Mouse (Mus musculus) CH12.LX (cell line): Measurements from ENCODE around the gene Trim40. TPM values are rescaled to one million over a fixed set of nuclear protein-coding genes. Genes with fewer than 3 reads are reported as not detected.

Experiments
- DNase-seq: peaks from one replicate; pipeline ENCODE4 v3.0.0-alpha.2; 2013; ENCODE audit errors: extremely low read depth
- H3K27ac ChIP-seq: 2 replicates; pipeline ENCODE4 v1.5.1; 2012; ENCODE audit warnings: low read depth, mild to moderate bottlenecking, control low read depth, moderate library complexity; ENCODE audit not compliant: insufficient read depth
- H3K27me3 ChIP-seq: replicated peaks from 2 replicates; pipeline ENCODE3; 2012; ENCODE audit warnings: inconsistent platforms
- H3K36me3 ChIP-seq, 2 experiments: replicated peaks in 1 of 2; 2 replicates each; pipeline versions ENCODE3 to v1.6.1; 2012; ENCODE audit warnings: inconsistent platforms in 1 of 2, low read length in 1 of 2, mild to moderate bottlenecking in 1 of 2, mixed read lengths in 1 of 2, moderate library complexity in 1 of 2; ENCODE audit not compliant: control insufficient read depth in 1 of 2, insufficient read depth in 1 of 2
- H3K4me1 ChIP-seq, 2 experiments: 2 replicates each; pipeline ENCODE4 v1.6.1; 2012; ENCODE audit warnings: inconsistent platforms in 1 of 2, moderate library complexity in 1 of 2; ENCODE audit not compliant: insufficient read depth in 2 of 2, control insufficient read depth in 1 of 2
- H3K4me2 ChIP-seq: 2 replicates; pipeline ENCODE4 v1.6.1; 2012; ENCODE audit warnings: low read depth, mild to moderate bottlenecking, control low read depth; ENCODE audit not compliant: poor library complexity, insufficient read depth, severe bottlenecking
- H3K4me3 ChIP-seq, 3 experiments: fragments of 150-350 bp in 1 of 3; sonication (generic) in 1 of 3; replicated peaks in 1 of 3; 2 replicates each; pipeline versions ENCODE3 to v1.5.1; 2011 to 2012; ENCODE audit warnings: low read depth in 2 of 3, low read length in 2 of 3, mild to moderate bottlenecking in 2 of 3, moderate library complexity in 2 of 3, control low read depth in 1 of 3, improper control_type of control experiment in 1 of 3, inconsistent platforms in 1 of 3, mixed read lengths in 1 of 3; ENCODE audit not compliant: poor library complexity in 1 of 3
- H3K79me2 ChIP-seq: replicated peaks from 2 replicates; pipeline ENCODE4 v1.6.1; 2012; ENCODE audit warnings: mild to moderate bottlenecking, moderate library complexity; ENCODE audit not compliant: control insufficient read depth, poor library complexity, insufficient read depth, severe bottlenecking; ENCODE audit errors: extremely low read depth
- H3K9ac ChIP-seq: 2 replicates; pipeline ENCODE4 v1.6.1; 2012; ENCODE audit warnings: low read depth, mild to moderate bottlenecking, control low read depth, moderate library complexity; ENCODE audit not compliant: insufficient read depth
- H3K9me3 ChIP-seq: replicated peaks from 2 replicates; pipeline ENCODE3; 2012; ENCODE audit warnings: low read length, inconsistent platforms, mixed read lengths
- BHLHE40 ChIP-seq: IDR thresholded peaks from 2 replicates; pipeline ENCODE4 v1.6.1; 2011; ENCODE audit warnings: mild to moderate bottlenecking, low read depth, low read length, improper control_type of control experiment
- CHD1 ChIP-seq: IDR thresholded peaks from 2 replicates; pipeline ENCODE4 v1.6.1; 2012; ENCODE audit warnings: low read depth, low read length, improper control_type of control experiment, inconsistent platforms
- CHD2 ChIP-seq: IDR thresholded peaks from 2 replicates; pipeline ENCODE4 v1.6.1; 2011; ENCODE audit warnings: low read length, improper control_type of control experiment
- EP300 ChIP-seq: IDR thresholded peaks from 2 replicates; pipeline ENCODE4 v1.6.1; 2011; ENCODE audit warnings: low read length, improper control_type of control experiment
- ETS1 ChIP-seq: conservative IDR thresholded peaks from 2 replicates; pipeline ENCODE4 v1.6.1; 2012; ENCODE audit warnings: low read depth, mild to moderate bottlenecking, inconsistent platforms, low read length, improper control_type of control experiment, moderate library complexity
- JUND ChIP-seq: conservative IDR thresholded peaks from 2 replicates; pipeline ENCODE4 v1.6.1; 2011; ENCODE audit warnings: low read depth, low read length, improper control_type of control experiment
- MAX ChIP-seq: IDR thresholded peaks from 2 replicates; pipeline ENCODE4 v1.6.1; 2011; ENCODE audit warnings: low read length, improper control_type of control experiment
- MAZ ChIP-seq: IDR thresholded peaks from 2 replicates; pipeline ENCODE4 v1.6.1; 2012; ENCODE audit warnings: low read depth, mild to moderate bottlenecking, inconsistent platforms, low read length, improper control_type of control experiment, moderate library complexity
- NRF1 ChIP-seq: IDR thresholded peaks from 2 replicates; pipeline ENCODE4 v1.6.1; 2014; ENCODE audit warnings: low read depth, mild to moderate bottlenecking, inconsistent platforms, low read length, improper control_type of control experiment, moderate library complexity
- PAX5 ChIP-seq: IDR thresholded peaks from 2 replicates; pipeline ENCODE4 v1.6.1; 2012; ENCODE audit warnings: low read length, inconsistent platforms, mixed read lengths
- POLR2A ChIP-seq: IDR thresholded peaks from 2 replicates; pipeline ENCODE4 v1.6.1; 2011; ENCODE audit warnings: low read depth, mild to moderate bottlenecking, improper control_type of control experiment, low read length
- POLR2AphosphoS2 ChIP-seq: IDR thresholded peaks from 2 replicates; pipeline ENCODE4 v1.6.1; 2011; ENCODE audit warnings: low read depth, low read length, improper control_type of control experiment
- RCOR1 ChIP-seq: conservative IDR thresholded peaks from 2 replicates; pipeline ENCODE4 v1.6.1; 2012; ENCODE audit warnings: low read depth, mild to moderate bottlenecking, inconsistent platforms, low read length, improper control_type of control experiment
- SIN3A ChIP-seq: IDR thresholded peaks from 2 replicates; pipeline ENCODE4 v1.6.1; 2012; ENCODE audit warnings: low read length, improper control_type of control experiment, inconsistent platforms
- SMC3 ChIP-seq: IDR thresholded peaks from 2 replicates; pipeline ENCODE4 v1.6.1; 2011; ENCODE audit warnings: low read depth, low read length, improper control_type of control experiment
- UBTF ChIP-seq: IDR thresholded peaks from 2 replicates; pipeline ENCODE4 v1.6.1; 2012; ENCODE audit warnings: low read depth, mild to moderate bottlenecking, inconsistent platforms, low read length, improper control_type of control experiment, moderate library complexity
- USF2 ChIP-seq: conservative IDR thresholded peaks from 2 replicates; pipeline ENCODE4 v1.6.1; 2011; ENCODE audit warnings: low read depth, low read length, improper control_type of control experiment
- ZC3H11A ChIP-seq: IDR thresholded peaks from 2 replicates; pipeline ENCODE4 v1.6.1; 2012; ENCODE audit warnings: low read depth, mild to moderate bottlenecking, inconsistent platforms, low read length, improper control_type of control experiment
- dilution Hi-C: fragments of 300-500 bp; cut with MboI; formaldehyde crosslinking; loops from 2 replicates; pipeline ENCODE4 v1.14.3; 2020; ENCODE audit warnings: low sequenced_read_pairs; ENCODE audit not compliant: extremely low pct_unique_long_range_greater_than_20kb, extremely low pct_ligation_motif_present
- in situ Hi-C: fragments of 300-500 bp; cut with MboI; formaldehyde crosslinking; loops from 3 replicates; pipeline ENCODE4 v1.14.3; 2019; ENCODE audit warnings: low sequenced_read_pairs, low pct_ligation_motif_present, low pct_unique_long_range_greater_than_20kb, mixed read lengths
- polyA plus RNA-seq: library from polyadenylated mRNA; unstranded; fragments of >175 nt; gene quantifications from 2 replicates; pipeline ENCODE4 v1.2.1, GENCODE M21; 2012; ENCODE audit warnings: low read depth; ENCODE audit not compliant: insufficient read length
- total RNA-seq, 2 experiments: library from RNA; depleted of rRNA; stranded (reverse); fragments of 300-350 nt in 1 of 2; fragments of >200 nt in 1 of 2; gene quantifications; 2 replicates each; pipeline ENCODE4 v1.2.3; 2012 to 2014

Gene Trim40
- total and polyA plus RNA-seq, 3 experiments = 0.14 TPM; not detected in 2

DNA sequence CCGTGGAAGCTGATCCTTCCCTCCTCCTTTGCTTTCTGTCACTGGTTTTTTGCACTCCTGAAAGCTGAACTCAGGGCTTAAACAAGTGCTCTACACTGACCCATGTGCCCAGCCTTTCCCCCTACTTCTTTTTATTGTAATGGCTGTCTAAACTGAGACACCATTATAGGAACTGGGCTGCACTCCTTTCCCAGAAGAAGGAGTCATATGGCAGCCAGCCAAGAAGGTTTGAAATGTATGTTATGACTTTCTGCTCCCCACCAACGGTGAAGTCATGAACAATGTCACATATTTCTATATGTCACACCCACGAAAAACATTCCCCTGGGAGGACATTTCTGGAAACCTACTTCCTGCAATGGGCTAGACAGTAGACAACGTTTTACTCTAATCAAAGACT, 15.3 kb downstream of the Trim40 start:
- no peak for DNase-seq
- Histone ChIP-seq H3K79me2 (no peaks in the 10 kb centered on the region), H3K4me1 (no peaks in the 10 kb centered on the region), H3K4me3 (no peak overlapping the region), H3K27me3 (peaks cover 6% of the 10 kb centered on the region), H3K27ac (no peak overlapping the region), H3K9me3 (peaks cover 2% of the 10 kb centered on the region), H3K4me2 (no peak overlapping the region), H3K9ac (no peak overlapping the region), H3K36me3 (no peaks in the 10 kb centered on the region)
- dilution Hi-C loops (no loop called here), in situ Hi-C loops (no loop called here)
- no peak for TF ChIP-seq SIN3A
- no peak for TF ChIP-seq CHD2
- no peak for TF ChIP-seq MAZ
- TF ChIP-seq POLR2A = no peak
- no peak for TF ChIP-seq PAX5
- TF ChIP-seq NRF1 = no peak
- no peak for TF ChIP-seq EP300
- TF ChIP-seq JUND = no peak
- no peak for TF ChIP-seq BHLHE40
- TF ChIP-seq SMC3 = no peak
- no peak for TF ChIP-seq RCOR1
- TF ChIP-seq ETS1 = no peak
- TF ChIP-seq MAX = no peak
- no peak for TF ChIP-seq USF2
- no peak for TF ChIP-seq CHD1
- TF ChIP-seq POLR2AphosphoS2 = no peak
- TF ChIP-seq UBTF = no peak

DNA sequence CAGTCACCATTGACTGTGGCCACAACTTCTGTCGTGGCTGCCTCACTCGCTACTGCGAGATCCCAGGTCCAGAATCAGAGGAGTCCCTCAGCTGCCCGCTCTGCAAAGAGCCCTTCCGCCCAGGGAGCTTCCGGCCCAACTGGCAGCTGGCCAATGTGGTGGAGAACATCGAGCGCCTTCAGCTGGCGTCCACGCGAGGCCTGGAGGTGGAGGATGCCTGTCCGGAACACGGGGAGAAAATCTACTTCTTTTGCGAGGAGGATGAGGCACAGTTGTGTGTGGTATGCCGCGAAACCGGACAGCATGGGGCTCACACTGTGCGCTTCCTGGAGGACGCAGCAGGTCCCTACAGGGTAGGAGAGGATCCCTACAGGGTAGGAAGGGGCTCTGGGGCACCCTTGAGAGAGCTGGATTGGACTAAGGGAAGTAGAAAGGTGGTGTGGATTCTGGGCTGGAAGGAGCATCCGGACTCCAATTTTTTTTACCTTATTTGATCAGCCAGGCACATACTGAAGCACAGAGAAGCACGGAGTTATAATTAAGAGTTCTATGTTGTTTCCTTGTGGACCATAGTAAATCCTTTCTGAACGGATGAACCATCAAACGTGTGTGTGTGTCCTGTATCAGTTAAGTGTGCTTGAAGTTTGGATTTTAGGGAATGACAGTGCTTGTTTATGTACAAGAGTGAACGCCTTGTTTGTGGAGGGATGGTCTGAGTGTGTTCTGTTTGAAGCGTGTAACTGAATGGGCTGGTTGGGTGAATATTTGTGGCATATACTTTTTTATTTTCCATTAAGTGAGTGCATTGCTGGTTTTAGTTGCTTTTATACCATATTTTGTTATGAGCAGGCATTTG, 19.7 kb downstream of the Trim40 start:
- in situ Hi-C loops (no loop called here), dilution Hi-C loops (no loop called here)
- no peaks in the 10 kb centered on the region for H3K9me3 ChIP-seq
- H3K36me3 ChIP-seq = no peaks in the 10 kb centered on the region
- H3K4me3 ChIP-seq = no peak overlapping the region
- no peaks in the 10 kb centered on the region; a peak in 1 of 4 replicates for H3K4me1 ChIP-seq
- no peak for DNase-seq
- H3K9ac ChIP-seq = no peak overlapping the region
- H3K27ac ChIP-seq = no peak overlapping the region
- H3K4me2 ChIP-seq = no peak overlapping the region
- peaks cover 9% of the 10 kb centered on the region for H3K27me3 ChIP-seq
- TF ChIP-seq ZC3H11A = no peak
- no peak for TF ChIP-seq CHD2
- no peak for TF ChIP-seq RCOR1
- H3K79me2 ChIP-seq = no peaks in the 10 kb centered on the region
